Mouse (Mus musculus) lung, embryonic 15.5 days (tissue): ENCODE results near the gene Zfp788. TPM values are rescaled to one million over a fixed set of nuclear protein-coding genes. Genes with fewer than 3 reads are reported as not detected.
"Not testable (repeated sequence)": the region's sequence is repeated elsewhere in the genome, so short reads cannot be mapped to it uniquely, and the experiment has no call there.

ENCODE experiments used
- ATAC-seq: fragments of 200-750 bp; cut with Nextera tagmentation; 2 replicates; pipeline ENCODE4 v1.8.0; 2017; ENCODE audit warnings: moderate number of reproducible peaks, borderline replicate concordance; ENCODE audit not compliant: low FRiP score, low TSS enrichment; ENCODE audit errors: extremely low read depth
- H3K27ac ChIP-seq: fragments of 300-500 bp; sonication (generic); 2 replicates; pipeline ENCODE4 v1.5.1; 2015; ENCODE audit warnings: moderate library complexity, mild to moderate bottlenecking, inconsistent platforms
- H3K27me3 ChIP-seq: fragments of 300-500 bp; sonication (generic); 2 replicates; pipeline ENCODE4 v1.6.1; 2015; ENCODE audit warnings: inconsistent platforms
- H3K36me3 ChIP-seq: fragments of 300-500 bp; sonication (generic); 2 replicates; pipeline ENCODE4 v1.6.1; 2015; ENCODE audit warnings: inconsistent platforms
- H3K4me1 ChIP-seq: fragments of 300-500 bp; sonication (generic); 2 replicates; pipeline ENCODE4 v1.6.1; 2015; ENCODE audit warnings: inconsistent platforms
- H3K4me2 ChIP-seq: fragments of 300-500 bp; sonication (generic); 2 replicates; pipeline ENCODE4 v1.6.1; 2015; ENCODE audit warnings: inconsistent platforms, mild to moderate bottlenecking, moderate library complexity
- H3K4me3 ChIP-seq: fragments of 300-500 bp; sonication (generic); 2 replicates; pipeline ENCODE4 v1.5.1; 2015; ENCODE audit warnings: mild to moderate bottlenecking, inconsistent platforms
- H3K9ac ChIP-seq: fragments of 300-500 bp; sonication (generic); 2 replicates; pipeline ENCODE4 v1.6.1; 2015; ENCODE audit warnings: inconsistent platforms
- H3K9me3 ChIP-seq: fragments of 300-500 bp; sonication (generic); 2 replicates; pipeline ENCODE4 v1.6.1; 2016; ENCODE audit warnings: inconsistent platforms
- WGBS: fragments of 180-500 bp; shearing (Covaris S2); methylation state at CpG from one replicate; pipeline ENCODE4 v1.1.7; 2015; 5-methylcytosine and 5-hydroxymethylcytosine counted together
- polyA plus RNA-seq: library from polyadenylated mRNA; unstranded; fragments of >200 nt; fragmentation: Nextera tagmentation; extraction: Ambion mirVana; gene quantifications from 2 replicates; pipeline ENCODE4 v1.2.1, GENCODE M21; 2015

Gene Zfp788
- 10.1 and 10.8 TPM in 2 replicates for polyA plus RNA-seq

DNA sequence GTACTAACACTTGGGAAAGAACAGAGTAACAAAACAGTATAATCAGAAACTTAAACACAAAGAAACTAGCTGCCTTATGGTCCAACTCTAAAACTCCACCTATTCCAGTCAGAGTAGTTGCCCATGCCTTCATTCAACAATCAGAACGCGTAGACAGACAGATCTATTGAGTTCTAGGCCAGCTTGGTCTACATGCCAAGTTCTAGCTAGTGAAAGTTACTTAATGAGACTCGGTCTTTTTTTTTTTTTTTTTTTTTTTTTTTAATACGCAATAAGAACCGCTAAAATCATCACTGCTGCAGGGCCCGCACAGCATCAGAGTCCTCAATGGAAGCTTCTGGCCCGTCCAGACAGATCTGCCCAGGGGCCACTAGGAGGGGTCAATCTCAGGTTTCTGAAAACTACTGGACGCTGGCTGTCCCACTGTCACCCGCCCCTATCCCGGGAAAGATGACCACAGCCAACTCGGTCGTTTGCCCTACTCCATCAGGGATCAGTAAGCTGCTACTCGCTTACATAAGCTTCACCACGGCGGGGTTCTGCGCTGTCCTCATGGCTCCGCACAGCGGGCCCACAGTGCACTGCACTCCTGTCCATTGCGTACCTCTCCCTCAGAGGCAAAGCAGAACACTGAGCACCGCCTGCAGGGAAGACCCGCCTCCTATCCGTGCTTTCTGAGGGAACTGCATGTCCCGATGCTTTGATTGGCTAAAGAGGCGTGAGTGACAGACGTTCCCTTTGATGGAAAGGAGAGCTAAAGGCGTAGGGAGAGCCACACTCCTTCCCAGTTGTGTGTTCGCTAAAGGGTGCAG, at the start of gene Zfp788:
Zfp788 (plus strand) TSS at position 795 of the 812 bp plus-strand sequence.
- H3K9ac ChIP-seq = peak within 1 kb of the TSS; percentile 56
- H3K4me3 ChIP-seq = peak within 1 kb of the TSS; percentile 66
- H3K9me3 ChIP-seq = no peaks in the 10 kb centered on the region
- H3K27me3 ChIP-seq = no peaks in the 10 kb centered on the region
- peaks cover 25% of the 10 kb centered on the region for H3K36me3 ChIP-seq
- peak within 1 kb of the TSS; percentile 98 for H3K27ac ChIP-seq
- ATAC-seq = peak; percentile 98
- peaks cover 4% of the 10 kb centered on the region for H3K4me1 ChIP-seq
- peak within 1 kb of the TSS; percentile 91 for H3K4me2 ChIP-seq
- 2% methylated on average over 27 of the region's 27 CpGs for WGBS

DNA sequence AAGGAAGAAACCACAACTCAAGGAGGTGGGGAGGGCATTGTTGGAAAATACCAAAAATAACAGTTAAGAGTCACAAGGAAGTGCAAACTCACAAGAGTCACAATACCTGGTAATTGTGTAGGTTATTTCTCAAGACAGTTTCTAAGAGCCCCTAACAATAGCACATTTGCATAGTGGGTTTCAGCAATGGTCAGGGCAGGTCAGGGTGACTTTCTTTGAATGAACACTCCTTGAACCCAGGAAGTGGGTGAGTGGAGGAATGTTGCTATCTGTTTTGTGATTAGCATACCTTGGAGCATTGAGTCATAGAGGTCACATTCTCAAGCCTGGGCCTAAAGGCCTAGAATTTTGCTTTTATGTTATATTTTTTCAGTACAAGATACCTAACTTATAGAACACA, 45.2 kb upstream of the Zfp788 start:
- not testable (repeated sequence) for H3K4me1 ChIP-seq, H3K27ac ChIP-seq, H3K9me3 ChIP-seq, H3K36me3 ChIP-seq, H3K9ac ChIP-seq, H3K4me2 ChIP-seq, H3K4me3 ChIP-seq, H3K27me3 ChIP-seq, ATAC-seq

DNA sequence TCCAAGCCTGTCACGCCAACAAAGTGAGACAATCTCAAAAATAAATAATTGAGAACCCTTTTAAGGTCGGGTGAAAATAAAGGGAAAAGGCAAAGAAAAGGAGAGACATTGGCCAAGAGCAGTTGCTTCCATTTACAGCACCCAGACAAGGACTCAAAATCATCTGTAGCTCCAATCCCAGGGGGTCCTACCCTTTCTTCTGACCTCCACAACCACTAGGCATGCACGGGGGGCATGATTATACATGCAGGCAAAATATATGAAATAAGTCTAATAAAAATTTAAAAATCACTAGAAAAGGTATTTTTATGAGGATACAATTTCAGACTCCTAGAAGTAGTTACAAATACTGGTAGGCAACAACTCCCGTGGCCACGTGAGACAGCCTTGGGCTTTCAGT, 34.4 kb upstream of the Zfp788 start:
- H3K27me3 ChIP-seq = no peaks in the 10 kb centered on the region
- ATAC-seq = no peak
- no peaks in the 10 kb centered on the region for H3K36me3 ChIP-seq
- H3K9me3 ChIP-seq = no peaks in the 10 kb centered on the region
- 49% methylated on average over 5 of the region's 5 CpGs for WGBS
- peaks cover 5% of the 10 kb centered on the region; the same call in 1 of the 2 replicates for H3K4me1 ChIP-seq
- H3K4me3 ChIP-seq = peak overlapping the region; percentile 72
- peak overlapping the region; percentile 71 for H3K4me2 ChIP-seq
- H3K9ac ChIP-seq = peak overlapping the region; percentile 54; the same call in 1 of the 2 replicates
- H3K27ac ChIP-seq = peak overlapping the region; percentile 44

DNA sequence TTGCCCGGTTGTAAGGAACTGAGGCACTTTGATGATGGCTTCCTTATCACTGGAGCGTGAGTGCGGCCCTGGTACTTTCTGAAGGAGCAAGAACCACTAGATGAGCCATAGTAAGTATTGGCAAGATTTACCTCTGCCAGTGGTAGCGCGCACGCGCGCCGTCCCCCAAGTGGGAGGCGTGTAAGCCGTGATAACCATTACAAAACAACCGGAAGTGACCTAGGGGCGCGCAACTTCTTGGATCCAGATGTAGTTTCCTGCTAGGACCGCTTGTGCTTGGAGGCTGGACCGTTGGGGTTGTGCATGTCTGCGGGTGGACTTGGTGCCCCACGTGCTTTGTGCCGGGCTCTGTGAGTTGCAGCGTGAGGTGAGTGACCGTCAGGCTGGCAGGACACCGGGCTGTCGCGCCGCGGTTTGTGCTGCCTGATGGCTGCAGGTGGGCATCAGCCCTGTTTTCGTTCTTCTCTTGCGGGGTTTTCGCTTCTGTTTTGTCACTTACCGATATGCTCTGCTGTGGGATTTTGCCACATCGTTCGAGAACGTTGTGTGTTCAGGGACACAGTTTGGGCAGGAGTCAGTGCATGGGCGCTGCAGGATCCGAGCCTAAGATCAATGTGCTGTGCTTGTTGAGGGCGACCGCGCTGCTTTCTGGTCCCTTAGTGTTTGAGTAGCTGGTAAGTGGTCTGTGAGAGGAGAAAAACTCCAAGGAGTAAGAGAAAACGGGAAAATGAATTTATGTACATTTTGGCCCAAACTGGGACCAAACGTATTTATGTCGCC, 33.8 kb upstream of the Zfp788 start, which contains the start of gene 2610021A01Rik:
2610021A01Rik (plus strand) TSS at position 197 of the 780 bp plus-strand sequence.
- H3K27ac ChIP-seq = peak within 1 kb of the TSS; percentile 44
- H3K9ac ChIP-seq = peak within 1 kb of the TSS; percentile 54
- H3K27me3 ChIP-seq = no peaks in the 10 kb centered on the region
- peak within 1 kb of the TSS; percentile 72 for H3K4me3 ChIP-seq
- peaks cover 5% of the 10 kb centered on the region; the same call in 1 of the 2 replicates for H3K4me1 ChIP-seq
- no peaks in the 10 kb centered on the region for H3K9me3 ChIP-seq
- WGBS = under 1% methylated on average over 41 of the region's 41 CpGs
- H3K36me3 ChIP-seq = no peaks in the 10 kb centered on the region
- ATAC-seq = peak; percentile 97
- peak within 1 kb of the TSS; percentile 71 for H3K4me2 ChIP-seq

DNA sequence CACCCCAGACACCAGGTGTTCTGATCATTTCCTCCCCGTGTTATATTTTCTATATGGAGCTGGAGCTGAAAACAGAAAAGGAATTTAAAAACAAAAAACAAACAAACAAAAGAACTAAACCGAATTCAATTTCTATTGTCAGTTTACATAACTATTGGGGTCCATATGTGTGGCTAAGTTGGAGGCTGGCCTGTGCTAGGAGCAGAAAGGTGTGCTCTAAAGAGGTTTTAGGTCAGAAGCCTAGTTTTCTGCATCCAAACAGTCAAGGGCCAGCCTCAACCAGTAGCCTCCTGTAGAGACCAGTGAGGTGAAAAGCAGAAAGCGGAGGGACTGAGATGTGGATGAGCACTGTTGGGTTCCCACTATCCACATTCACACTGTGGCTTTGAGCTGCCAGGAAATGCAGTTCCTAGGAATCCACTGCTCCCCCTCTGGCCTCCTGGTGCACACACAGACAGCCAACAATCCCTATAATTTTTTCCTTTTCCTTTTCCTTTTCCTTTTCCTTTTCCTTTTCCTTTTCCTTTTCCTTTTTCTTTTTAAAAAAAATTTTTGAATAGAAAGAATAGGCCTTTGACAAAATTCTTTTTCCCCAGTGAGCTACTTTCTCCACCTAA, 33.0 kb upstream of the Zfp788 start:
- Histone ChIP-seq H3K4me2 (peak overlapping the region; percentile 71), H3K9me3 (no peaks in the 10 kb centered on the region), H3K4me3 (peak overlapping the region; percentile 72), H3K27me3 (no peaks in the 10 kb centered on the region), H3K27ac (no peak overlapping the region), H3K9ac (peak overlapping the region; percentile 54), H3K4me1 (peaks cover 5% of the 10 kb centered on the region; the same call in 1 of the 2 replicates), H3K36me3 (no peaks in the 10 kb centered on the region)
- WGBS = 14% methylated on average over 3 of the region's 3 CpGs
- no peak; the same call in 1 of the 2 replicates for ATAC-seq

DNA sequence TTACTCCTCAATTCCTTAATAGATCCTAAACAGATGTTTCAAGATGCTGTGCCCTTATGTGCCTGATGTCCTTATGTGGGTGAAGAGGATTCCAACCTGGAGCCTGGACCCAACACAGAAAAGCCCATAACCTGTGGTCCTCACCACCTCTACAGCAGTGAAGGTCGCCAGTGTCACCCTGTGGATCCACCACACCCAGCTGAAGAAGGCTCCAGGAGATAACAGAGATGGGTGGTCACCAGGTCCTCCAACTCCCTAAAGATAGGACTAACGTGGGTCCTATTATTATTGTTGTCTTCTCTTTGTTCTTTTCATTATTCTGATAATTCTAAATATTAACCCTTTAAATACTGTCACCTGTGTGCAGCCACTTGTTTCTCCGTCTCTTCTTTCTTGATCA, 21.3 kb upstream of the Zfp788 start:
- H3K36me3 ChIP-seq = peaks cover 36% of the 10 kb centered on the region
- ATAC-seq = no peak
- H3K9ac ChIP-seq = no peak overlapping the region
- H3K4me2 ChIP-seq = no peak overlapping the region
- H3K27ac ChIP-seq = no peak overlapping the region
- no peaks in the 10 kb centered on the region for H3K9me3 ChIP-seq
- no peaks in the 10 kb centered on the region for H3K4me1 ChIP-seq
- H3K27me3 ChIP-seq = no peaks in the 10 kb centered on the region
- WGBS = 81% methylated on average over 3 of the region's 3 CpGs
- H3K4me3 ChIP-seq = no peak overlapping the region

DNA sequence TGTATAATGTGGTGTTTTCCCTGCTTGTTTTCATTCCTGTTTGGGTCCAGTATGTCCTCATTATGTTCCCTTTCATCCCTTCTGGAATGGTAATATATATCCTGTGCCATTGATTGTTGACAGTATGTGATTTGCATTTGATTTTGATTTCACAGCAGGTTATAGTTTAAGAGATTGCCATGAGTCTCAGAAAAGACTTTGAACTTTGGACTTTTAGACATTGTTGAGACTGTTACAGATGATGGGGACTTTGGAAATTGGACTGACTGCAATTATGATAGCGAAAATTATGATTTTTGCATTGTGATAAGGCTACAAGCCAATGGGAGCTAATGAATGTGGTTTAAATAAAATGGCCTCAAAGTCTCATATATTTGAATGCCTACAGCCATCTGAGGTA, 16.8 kb upstream of the Zfp788 start:
- WGBS = 90% methylated on average over 1 of the region's 1 CpGs
- not testable (repeated sequence) for H3K9me3 ChIP-seq, ATAC-seq, H3K27me3 ChIP-seq, H3K27ac ChIP-seq, H3K4me1 ChIP-seq, H3K4me3 ChIP-seq, H3K4me2 ChIP-seq, H3K9ac ChIP-seq
- peaks cover 40% of the 10 kb centered on the region for H3K36me3 ChIP-seq

DNA sequence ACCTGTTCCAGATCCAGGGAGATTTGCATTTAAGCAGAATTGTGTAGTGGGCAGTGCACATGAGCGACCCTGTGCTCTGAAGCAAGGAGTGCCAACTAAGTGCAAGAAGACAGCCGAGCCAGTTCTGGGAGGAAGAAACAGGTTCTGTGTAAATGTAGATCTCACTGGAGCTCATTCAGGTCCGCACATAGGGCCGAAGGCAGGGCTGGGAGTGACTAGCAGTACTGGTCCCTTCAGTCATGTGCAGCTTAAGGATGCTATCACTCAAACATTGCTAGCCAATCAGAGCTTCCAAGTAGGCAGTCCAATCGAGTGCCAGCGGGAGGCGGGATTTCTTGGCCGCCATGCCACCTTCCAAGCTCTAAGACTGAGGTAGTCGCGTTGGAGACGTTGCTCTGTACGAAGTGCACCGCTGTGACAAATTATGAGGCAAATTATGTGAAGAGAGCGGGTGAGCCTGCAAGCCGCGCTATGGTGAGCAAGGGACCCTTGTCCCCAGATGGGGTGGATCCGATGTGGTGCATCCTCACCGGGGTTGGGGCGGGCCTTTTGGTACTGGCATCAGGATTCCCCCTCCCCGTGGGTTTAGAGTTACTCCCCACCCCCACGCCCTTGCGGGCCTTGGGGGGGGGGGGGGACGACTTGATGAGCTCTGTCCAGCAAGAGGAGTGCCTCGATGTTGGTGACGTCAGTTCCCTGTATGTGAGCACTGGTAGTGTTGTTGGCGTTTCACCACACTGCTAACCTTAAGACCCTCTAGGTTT, 400 bp downstream of the Zfp788 start:
- ATAC-seq = peak; percentile 97
- peak overlapping the region; percentile 66 for H3K4me3 ChIP-seq
- H3K4me2 ChIP-seq = peak overlapping the region; percentile 91
- peaks cover 26% of the 10 kb centered on the region for H3K36me3 ChIP-seq
- 0% methylated on average over 26 of the region's 26 CpGs for whole genome bisulfite sequencing
- no peaks in the 10 kb centered on the region for H3K9me3 ChIP-seq
- H3K27me3 ChIP-seq = no peaks in the 10 kb centered on the region
- H3K4me1 ChIP-seq = peaks cover 4% of the 10 kb centered on the region
- H3K9ac ChIP-seq = peak overlapping the region; percentile 56
- H3K27ac ChIP-seq = peak overlapping the region; percentile 98

DNA sequence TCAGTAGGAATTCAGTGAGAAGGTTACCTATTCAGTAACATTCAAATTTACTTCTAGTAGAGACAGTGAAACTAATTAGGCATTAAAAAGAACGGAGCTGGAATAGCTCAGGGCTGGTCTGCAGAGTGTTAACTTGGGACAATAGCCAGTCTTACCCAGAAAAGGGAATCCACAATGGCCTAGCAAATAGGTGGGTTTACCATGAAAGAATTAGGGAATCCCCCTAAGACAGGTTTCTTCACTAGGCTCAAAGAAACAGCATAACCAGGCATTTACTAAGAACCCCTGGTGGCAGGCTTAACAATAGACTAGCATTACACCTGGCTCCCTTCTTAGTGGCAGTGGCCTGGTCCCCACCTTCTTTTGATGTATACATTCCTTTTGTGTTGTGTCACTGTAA, 41.3 kb downstream of the Zfp788 start:
- not testable (repeated sequence) for H3K4me1 ChIP-seq, ATAC-seq, H3K4me2 ChIP-seq, H3K4me3 ChIP-seq, H3K9me3 ChIP-seq, H3K27ac ChIP-seq, H3K36me3 ChIP-seq, H3K9ac ChIP-seq, H3K27me3 ChIP-seq
- 61% methylated on average over 1 of the region's 1 CpGs for WGBS
